Mouse (Mus musculus): Measurements from ENCODE around the gene Npas1.

Gene Npas1

GRCm38 (mm10) chr7:16477628-16478027 is at the start of gene Npas1:
Gene Npas1, minus strand, starts transcription at chr7:16477728.
- DNase-seq: no peak

DNA sequence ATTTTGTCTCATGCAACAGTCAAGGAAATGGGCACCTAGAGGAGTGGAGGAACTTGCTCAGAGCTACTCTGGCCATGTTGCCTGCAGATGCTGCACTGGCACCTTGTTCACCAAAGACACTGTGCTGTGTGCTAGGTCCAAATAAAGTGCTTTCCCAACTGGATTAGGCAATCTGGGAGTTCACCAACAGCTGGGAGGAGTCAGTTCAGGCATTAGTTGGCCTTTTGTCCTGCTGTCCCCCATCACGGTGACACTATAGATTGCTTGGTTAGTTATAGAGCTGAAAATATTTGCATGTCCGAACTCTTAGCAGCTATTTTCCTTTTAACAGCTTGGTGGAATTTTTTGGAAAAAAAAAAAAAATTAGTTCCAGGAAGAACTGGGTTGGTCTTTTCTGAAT is 48.5 kb upstream of the Npas1 start:
- DNase-seq: no peak

DNA sequence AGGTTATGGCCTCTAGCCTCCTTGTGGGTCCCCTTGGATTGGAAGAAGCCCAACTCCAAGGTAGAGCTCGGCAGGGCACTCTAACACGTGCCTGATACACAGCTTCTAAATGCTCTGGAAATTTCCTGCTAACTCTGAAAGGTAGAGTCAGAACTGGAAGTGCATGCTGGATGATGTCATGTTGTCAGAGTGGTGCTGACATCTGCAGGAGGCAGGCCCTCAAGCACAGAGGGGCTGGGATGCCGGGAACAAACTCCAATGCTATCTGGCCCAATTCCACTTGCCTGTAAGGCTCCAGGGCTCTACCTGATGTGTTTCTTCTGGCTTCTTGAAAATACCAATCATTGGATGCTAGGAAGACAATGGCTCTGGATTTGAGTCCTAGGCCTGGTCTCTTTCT is 47.9 kb upstream of the Npas1 start:
- no peak for DNase-seq

DNA sequence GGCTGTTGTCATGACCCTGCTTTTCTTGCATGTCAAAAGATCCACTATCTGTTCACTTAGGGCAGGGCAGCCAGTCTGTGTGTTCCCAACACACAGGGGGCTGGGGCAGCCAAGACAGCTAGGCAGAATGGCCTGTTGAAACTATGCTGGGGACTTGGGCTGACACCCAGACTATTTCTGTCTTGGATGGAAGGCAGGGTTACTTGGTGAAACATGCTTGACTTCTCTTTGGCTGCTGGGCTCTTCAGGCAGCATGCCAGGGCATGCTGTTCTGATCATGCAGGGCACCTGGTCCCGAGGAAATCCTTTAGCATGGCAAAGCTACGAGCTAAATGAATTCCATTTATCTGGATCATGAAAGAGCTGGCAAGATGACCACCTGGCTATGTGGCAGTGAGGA is 46.8 kb upstream of the Npas1 start:
- DNase-seq: no peak

- no peak for DNase-seq
Observed at GRCm38 (mm10) chr7:16519310-16519709, 41.8 kb upstream of the Npas1 start.

GRCm38 (mm10) chr7:16517198-16517597 is 39.7 kb upstream of the Npas1 start:
- DNase-seq: no peak

DNA sequence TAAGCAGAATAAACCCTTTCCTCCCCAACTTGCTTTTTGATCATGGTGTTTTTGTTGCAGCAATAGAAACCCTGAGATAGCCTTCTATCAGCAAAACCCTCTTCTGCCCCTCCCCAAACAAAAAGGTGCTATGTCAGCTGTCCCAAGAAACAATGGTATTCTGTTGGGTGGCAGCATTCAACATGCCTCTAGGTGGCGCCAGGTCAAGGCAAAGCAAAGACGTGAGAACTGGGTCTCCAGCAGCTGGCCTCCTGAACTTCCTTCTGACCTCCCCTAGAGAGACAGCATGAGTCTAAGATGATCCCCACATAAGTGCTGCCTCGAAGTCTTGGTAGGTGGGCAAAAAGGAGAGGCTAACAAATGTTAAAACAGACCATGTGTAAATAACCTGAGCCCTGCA is 29.8 kb upstream of the Npas1 start:
- DNase-seq: no peak

GRCm38 (mm10) chr7:16505226-16505593 is 27.7 kb upstream of the Npas1 start:
- DNase-seq: no peak

DNA sequence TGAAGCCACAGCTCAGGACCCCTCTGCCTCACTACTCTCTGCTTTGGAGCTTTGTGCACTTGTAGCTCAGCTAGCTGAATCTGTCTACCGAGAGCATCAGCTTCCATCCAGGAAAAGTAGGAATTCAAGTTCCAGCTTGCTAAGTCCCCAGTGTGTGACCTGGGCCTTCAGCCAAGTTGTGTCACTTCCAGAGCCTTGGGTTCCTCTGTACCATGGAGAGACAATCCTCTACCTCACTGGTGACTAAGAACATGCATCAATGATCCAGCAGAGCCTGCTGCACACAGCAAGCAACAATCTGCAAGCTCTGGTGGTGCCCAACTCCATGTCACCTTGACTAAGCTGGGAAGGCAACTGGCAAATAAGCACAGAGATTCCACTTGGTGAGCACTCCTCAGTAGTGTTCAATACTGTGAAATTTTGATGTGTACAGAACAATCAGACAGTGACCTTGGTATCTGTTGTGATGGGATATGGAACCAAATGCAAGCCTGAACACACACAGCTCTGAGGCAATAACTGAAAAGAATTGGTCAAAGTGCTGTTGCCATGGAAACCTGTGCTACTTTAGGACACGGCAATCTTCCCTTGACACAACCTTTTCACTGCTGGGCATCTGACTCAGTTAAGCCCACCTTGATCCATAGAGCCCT is 27.2 kb upstream of the Npas1 start:
- no peak for DNase-seq

GRCm38 (mm10) chr7:16501571-16501970 is 24.0 kb upstream of the Npas1 start:
- DNase-seq: no peak

- no peak for DNase-seq
Observed at GRCm38 (mm10) chr7:16499671-16500104, 22.2 kb upstream of the Npas1 start.

DNA sequence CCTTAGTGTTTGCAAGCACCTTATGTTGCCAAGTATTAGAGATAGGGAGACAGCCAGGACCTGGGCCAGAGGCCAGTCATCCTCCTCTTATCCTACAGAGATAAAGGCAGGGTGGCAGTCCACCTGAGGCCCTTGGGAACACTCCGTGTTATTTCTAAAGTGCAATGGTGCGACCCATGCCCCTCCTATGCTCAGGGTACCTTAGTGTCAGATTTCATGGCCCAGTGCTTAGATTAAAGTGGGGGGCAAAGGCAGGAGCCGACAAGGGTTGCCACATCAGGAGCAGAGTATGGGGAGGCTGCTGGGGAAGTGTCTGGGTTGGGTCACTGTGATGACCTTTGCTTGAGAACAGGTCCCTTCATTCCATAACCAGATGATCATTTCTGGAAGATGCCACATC is 18.7 kb upstream of the Npas1 start:
- DNase-seq: no peak

GRCm38 (mm10) chr7:16493361-16493760 is 15.8 kb upstream of the Npas1 start:
- no peak for DNase-seq

- DNase-seq: no peak
Observed at GRCm38 (mm10) chr7:16492211-16492610, 14.7 kb upstream of the Npas1 start.

DNA sequence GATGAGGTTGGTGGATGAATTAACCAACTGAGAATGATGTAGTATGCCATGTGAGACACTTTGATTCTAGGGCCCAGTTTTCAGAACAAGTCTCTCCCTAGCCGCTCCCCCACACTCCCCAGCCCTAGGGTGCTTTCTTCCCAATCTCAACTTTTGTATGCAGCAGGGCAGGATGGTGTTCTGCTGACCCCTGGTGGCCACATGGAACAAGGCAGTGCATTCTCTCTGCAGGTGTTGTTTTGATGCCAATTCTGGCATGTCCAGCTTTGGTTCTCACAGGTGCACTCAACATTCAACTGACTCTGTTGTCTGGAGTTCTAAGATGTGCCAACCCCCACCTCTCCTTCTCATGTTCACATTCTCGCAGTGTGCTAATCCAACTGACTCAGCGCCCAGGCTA is 14.2 kb upstream of the Npas1 start:
- peak; percentile 45 for DNase-seq

DNA sequence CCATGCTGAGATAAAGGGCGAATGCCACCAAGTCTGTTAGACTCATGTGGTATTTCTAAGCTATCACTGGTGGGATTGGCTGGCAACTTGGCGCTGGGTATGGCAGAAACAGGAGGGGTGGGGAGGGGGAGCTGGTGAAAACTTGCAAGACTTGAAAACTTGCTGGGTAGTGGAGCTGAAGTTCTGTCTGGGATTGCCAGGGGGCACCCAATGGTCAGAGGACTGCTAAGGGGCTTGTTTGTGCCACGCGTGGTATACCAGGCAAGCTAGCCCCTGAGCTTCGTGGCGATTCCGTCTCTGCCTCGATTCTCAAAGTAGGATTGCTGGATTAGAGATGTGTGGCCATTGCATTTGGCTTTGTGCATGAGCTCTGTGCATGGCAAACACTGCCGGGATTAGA is 12.4 kb upstream of the Npas1 start:
- no peak for DNase-seq

- no peak for DNase-seq
Observed at GRCm38 (mm10) chr7:16488816-16489215, 11.3 kb upstream of the Npas1 start.

- DNase-seq: no peak
Observed at GRCm38 (mm10) chr7:16476600-16476989, 933 bp downstream of the Npas1 start.

DNA sequence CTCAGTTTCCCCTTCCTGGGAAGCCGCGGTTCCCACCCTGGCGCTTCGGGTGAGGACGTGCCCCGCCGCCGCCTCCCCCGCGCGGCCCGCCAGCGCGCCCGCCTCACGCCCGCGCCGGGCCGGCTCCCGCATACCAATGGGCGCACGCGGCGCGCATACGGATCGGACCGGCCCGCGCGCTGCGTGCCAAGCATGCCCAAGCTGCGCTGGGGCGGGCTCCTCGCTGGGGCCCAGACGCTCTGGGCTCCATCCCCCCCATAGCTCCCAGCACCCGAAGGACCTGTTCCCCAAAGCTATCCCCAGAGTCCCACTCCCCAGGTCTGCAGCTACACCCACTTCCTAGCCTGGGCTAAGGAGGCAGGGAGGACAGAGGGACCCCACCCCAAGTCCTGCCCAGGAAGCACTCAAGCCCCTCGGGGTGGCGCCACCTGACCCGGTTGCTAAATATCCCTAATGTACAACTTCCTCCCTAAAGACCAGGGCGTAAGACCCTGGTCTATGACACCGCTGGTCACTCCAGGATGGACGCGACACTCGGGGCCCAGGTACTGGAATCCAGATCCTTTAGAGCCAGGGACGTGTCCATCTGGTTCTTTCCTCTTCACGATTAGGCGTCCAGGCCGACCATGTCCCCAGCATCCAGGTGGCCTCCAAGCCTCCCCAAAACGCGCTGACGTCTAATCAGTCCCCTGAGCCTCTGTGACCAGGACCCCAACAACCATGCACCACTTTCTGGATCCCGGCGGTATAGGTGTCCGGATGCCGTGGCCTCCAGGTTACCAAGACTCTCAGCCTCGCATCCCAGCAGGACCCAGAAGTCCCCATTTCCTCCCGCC is 1.5 kb downstream of the Npas1 start:
- DNase-seq: no peak

DNA sequence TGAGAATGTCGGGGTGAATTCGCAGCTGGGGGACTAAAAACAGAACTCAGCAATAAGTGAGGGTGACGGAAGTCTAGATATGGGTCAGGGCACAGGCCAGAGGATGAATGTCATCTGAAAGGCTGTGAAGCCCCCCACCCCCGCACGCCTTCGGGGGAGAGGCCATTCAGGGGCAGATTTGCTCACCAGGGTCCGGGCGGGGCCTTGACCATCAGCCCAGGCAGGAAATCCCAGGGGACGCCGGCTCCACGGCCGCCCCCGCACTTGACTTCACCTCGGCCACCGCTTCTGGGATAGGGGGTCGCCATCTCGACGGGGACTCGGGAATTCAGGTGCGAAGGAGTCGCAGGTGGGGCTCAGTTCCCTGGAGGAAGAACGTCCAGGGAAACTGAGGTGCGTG is 2.2 kb downstream of the Npas1 start:
- DNase-seq: no peak

GRCm38 (mm10) chr7:16474445-16474844 is 3.1 kb downstream of the Npas1 start:
- DNase-seq: no peak

GRCm38 (mm10) chr7:16473847-16474246 is 3.7 kb downstream of the Npas1 start:
- DNase-seq: no peak

- no peak for DNase-seq
Observed at GRCm38 (mm10) chr7:16472116-16472709, 5.3 kb downstream of the Npas1 start.

- no peak for DNase-seq
Observed at GRCm38 (mm10) chr7:16471549-16471948, 6.0 kb downstream of the Npas1 start.

All from layer of hippocampus, adult 9-11 months (tissue).